Mouse (Mus musculus) kidney, postnatal 4 days (tissue): ENCODE results near the gene Snx3.

ENCODE experiments used
- DNase-seq, 2 experiments: peaks; one replicate each; pipeline ENCODE4 v3.0.0; 2021; ENCODE audit warnings: mixed read lengths in 2 of 2

The Snx3 gene

GRCm38 (mm10) chr10:42579475-42580130, 77.8 kb downstream of the Snx3 start:
- DNase-seq: peak; percentile 17 to 28

- DNase-seq: peak in 1 of 2 experiments; percentile 9
Measured at GRCm38 (mm10) chr10:42580131-42580950, 78.5 kb downstream of the Snx3 start.

GRCm38 (mm10) chr10:42580951-42581277, 79.1 kb downstream of the Snx3 start:
- no peak for DNase-seq

GRCm38 (mm10) chr10:42581694-42582565, 80.1 kb downstream of the Snx3 start:
- peak; percentile 22 to 45 for DNase-seq

- peak; percentile 16 to 37 for DNase-seq
Measured at GRCm38 (mm10) chr10:42582566-42583110, 80.8 kb downstream of the Snx3 start.

GRCm38 (mm10) chr10:42583157-42583872, 81.5 kb downstream of the Snx3 start, which contains the start of the genes Nr2e1 and Ostm1:
Gene Nr2e1, minus strand, starts transcription at chr10:42583632.
Gene Ostm1, plus strand, starts transcription at chr10:42583822.
- DNase-seq: peak; percentile 29 to 53

GRCm38 (mm10) chr10:42583902-42584435, 82.1 kb downstream of the Snx3 start:
- DNase-seq: peak; percentile 18 to 19

GRCm38 (mm10) chr10:42584436-42584983, 82.7 kb downstream of the Snx3 start:
- peak in 1 of 2 experiments; percentile 13 for DNase-seq
